Mouse (Mus musculus) myocyte (in vitro differentiated cells): ENCODE results near the gene Gfra1. TPM values are rescaled to one million over a fixed set of nuclear protein-coding genes. Genes with fewer than 3 reads are reported as not detected.

ENCODE experiments used
- H3K27me3 ChIP-seq: one replicate; pipeline ENCODE4 v1.6.1; 2011; ENCODE audit not compliant: control insufficient read depth, insufficient read depth, insufficient read length
- H3K36me3 ChIP-seq: one replicate; pipeline ENCODE4 v1.6.1; 2011; ENCODE audit not compliant: control insufficient read depth, insufficient read depth
- H3K4me2 ChIP-seq: one replicate; pipeline ENCODE4 v1.6.1; 2011; ENCODE audit warnings: low read depth, control low read depth
- H3K4me3 ChIP-seq: one replicate; pipeline ENCODE4 v1.5.1; 2011; ENCODE audit warnings: mild to moderate bottlenecking, control low read depth, moderate library complexity
- H3K79me2 ChIP-seq: one replicate; pipeline ENCODE4 v1.6.1; 2011; ENCODE audit not compliant: control insufficient read depth, insufficient read depth
- H3ac ChIP-seq: one replicate; pipeline ENCODE4 v1.6.1; 2011; ENCODE audit not compliant: control insufficient read depth, insufficient read length
- CEBPB ChIP-seq: IDR thresholded peaks from 2 replicates; pipeline ENCODE4 v1.6.1; 2011; ENCODE audit warnings: mild to moderate bottlenecking, moderate library complexity; ENCODE audit not compliant: poor library complexity, insufficient read depth, severe bottlenecking
- E2F4 ChIP-seq: IDR thresholded peaks from one replicate; pipeline ENCODE4 v1.6.1; 2011; ENCODE audit warnings: mild to moderate bottlenecking, control low read depth, moderate library complexity; ENCODE audit not compliant: insufficient read depth
- MAX ChIP-seq: IDR thresholded peaks from one replicate; pipeline ENCODE4 v1.6.1; 2011; ENCODE audit warnings: low read depth, mild to moderate bottlenecking, control low read depth
- MYOD1 ChIP-seq, 3 experiments: IDR thresholded peaks; one replicate each; pipeline ENCODE4 v1.6.1; 2011; ENCODE audit warnings: control low read depth in 2 of 3, low read depth in 2 of 3, mild to moderate bottlenecking in 2 of 3, moderate library complexity in 1 of 3; ENCODE audit not compliant: insufficient read length in 2 of 3, control insufficient read depth in 1 of 3
- MYOG ChIP-seq, 3 experiments: IDR thresholded peaks; one replicate each; pipeline ENCODE4 v1.6.1; 2011; ENCODE audit warnings: control low read depth in 2 of 3, low read depth in 2 of 3, mild to moderate bottlenecking in 2 of 3; ENCODE audit not compliant: insufficient read length in 2 of 3, control insufficient read depth in 1 of 3, insufficient read depth in 1 of 3
- POLR2A ChIP-seq: IDR thresholded peaks from one replicate; pipeline ENCODE4 v1.6.1; 2011; ENCODE audit warnings: low read depth, mild to moderate bottlenecking, control low read depth, moderate library complexity; ENCODE audit not compliant: insufficient read length
- POLR2AphosphoS2 ChIP-seq: IDR thresholded peaks from one replicate; pipeline ENCODE4 v1.6.1; 2011; ENCODE audit warnings: low read depth, control low read depth; ENCODE audit not compliant: insufficient read length
- REST ChIP-seq: IDR thresholded peaks from one replicate; pipeline ENCODE4 v1.6.1; 2011; ENCODE audit warnings: mild to moderate bottlenecking, control low read depth, moderate library complexity; ENCODE audit not compliant: insufficient read depth, insufficient read length
- SRF ChIP-seq: IDR thresholded peaks from one replicate; pipeline ENCODE4 v1.6.1; 2011; ENCODE audit warnings: low read depth; ENCODE audit not compliant: control insufficient read depth, insufficient read length
- TCF12 ChIP-seq: IDR thresholded peaks from one replicate; pipeline ENCODE4 v1.6.1; 2011; ENCODE audit warnings: mild to moderate bottlenecking, control low read depth; ENCODE audit not compliant: poor library complexity, insufficient read depth, severe bottlenecking
- TCF3 ChIP-seq: IDR thresholded peaks from one replicate; pipeline ENCODE4 v1.6.1; 2011; ENCODE audit warnings: low read depth, control low read depth; ENCODE audit not compliant: insufficient read length
- USF1 ChIP-seq: IDR thresholded peaks from one replicate; pipeline ENCODE4 v1.6.1; 2011; ENCODE audit warnings: low read depth, mild to moderate bottlenecking, control low read depth, moderate library complexity
- polyA plus RNA-seq: library from polyadenylated mRNA; unstranded; fragments of >200 nt; fragmentation: generic; extraction: Trizol; gene quantifications from one replicate; pipeline ENCODE4 v1.2.1, GENCODE M21; 2012; ENCODE audit warnings: missing spikeins

The Gfra1 gene
- polyA plus RNA-seq, 1 experiment: 4.6 TPM

DNA sequence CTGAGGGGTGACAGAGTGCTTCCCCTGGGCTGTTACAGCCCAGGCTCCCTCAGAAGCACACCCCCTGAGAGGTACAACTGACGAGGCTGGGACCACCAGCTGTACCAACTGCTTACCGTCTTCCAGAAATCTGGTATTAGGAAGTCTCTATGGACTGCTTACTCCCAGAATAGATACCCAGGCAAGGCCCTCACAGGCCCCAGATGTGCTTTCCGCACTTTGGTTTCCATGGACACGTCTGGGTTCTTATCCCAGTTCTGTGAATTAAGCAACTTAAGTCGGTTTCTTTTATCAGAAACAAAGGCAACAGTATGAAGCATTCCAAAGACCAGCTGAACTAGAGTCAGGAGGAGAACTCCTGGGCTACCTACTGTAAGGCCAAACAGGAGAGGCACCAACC, 126.4 kb downstream of the Gfra1 start:
- Histone ChIP-seq H3K36me3 (no peaks in the 10 kb centered on the region), H3K4me3 (no peak overlapping the region), H3ac (no peak overlapping the region), H3K27me3 (no peaks in the 10 kb centered on the region), H3K79me2 (no peaks in the 10 kb centered on the region), H3K4me2 (no peak overlapping the region)
- TF ChIP-seq TCF3 (no peak), POLR2A (no peak), E2F4 (no peak), TCF12 (no peak), SRF (no peak), MAX (no peak), MYOG (IDR thresholded peaks at IDR 0.05; ENCODE audit: control insufficient read depth in 1 of 3, insufficient read depth in 1 of 3, insufficient read length in 2 of 3, low read depth in 2 of 3) (no peak), USF1 (no peak), POLR2AphosphoS2 (no peak), CEBPB (no peak), MYOD1 (IDR thresholded peaks at IDR 0.05; ENCODE audit: control insufficient read depth in 1 of 3, insufficient read length in 2 of 3, low read depth in 2 of 3) (no peak), REST (no peak)

DNA sequence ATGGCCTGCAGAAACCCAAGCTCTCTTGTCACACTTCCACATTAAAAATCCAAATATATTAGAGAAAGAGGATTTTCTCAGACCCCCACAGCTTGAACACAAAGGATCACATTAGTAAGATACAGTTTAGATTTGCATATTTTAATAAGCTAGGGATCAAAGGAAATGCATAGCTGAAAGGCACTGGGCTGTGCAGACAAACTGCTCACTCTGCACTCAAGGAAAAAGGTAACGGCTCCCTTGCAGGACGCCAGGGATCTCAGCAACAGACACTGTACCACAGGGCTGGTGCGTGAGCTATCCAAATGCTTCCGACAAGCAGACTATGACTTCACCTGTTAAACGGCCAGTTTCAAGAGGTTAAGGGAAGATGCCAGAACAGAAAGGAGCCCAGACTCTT, 127.7 kb downstream of the Gfra1 start:
- Histone ChIP-seq H3K36me3 (no peaks in the 10 kb centered on the region), H3K27me3 (no peaks in the 10 kb centered on the region), H3K4me2 (no peak overlapping the region), H3K4me3 (no peak overlapping the region), H3K79me2 (no peaks in the 10 kb centered on the region), H3ac (no peak overlapping the region)
- TF ChIP-seq TCF12 (no peak), CEBPB (no peak), USF1 (no peak), REST (no peak), MYOG (IDR thresholded peaks at IDR 0.05; ENCODE audit: control insufficient read depth in 1 of 3, insufficient read depth in 1 of 3, insufficient read length in 2 of 3, low read depth in 2 of 3) (no peak), MAX (no peak), TCF3 (no peak), POLR2AphosphoS2 (no peak), POLR2A (no peak)

GRCm38 (mm10) chr19:58316474-58316873, 139.2 kb downstream of the Gfra1 start:
- Histone ChIP-seq H3K27me3 (no peaks in the 10 kb centered on the region), H3K36me3 (no peaks in the 10 kb centered on the region), H3K4me3 (no peak overlapping the region), H3K79me2 (no peaks in the 10 kb centered on the region), H3ac (no peak overlapping the region), H3K4me2 (no peak overlapping the region)
- TF ChIP-seq POLR2AphosphoS2 (no peak), USF1 (no peak), MAX (no peak), POLR2A (no peak), CEBPB (no peak), MYOG (IDR thresholded peaks at IDR 0.05; ENCODE audit: control insufficient read depth in 1 of 3, insufficient read depth in 1 of 3, insufficient read length in 2 of 3, low read depth in 2 of 3) (no peak), MYOD1 (IDR thresholded peaks at IDR 0.05; ENCODE audit: control insufficient read depth in 1 of 3, insufficient read length in 2 of 3, low read depth in 2 of 3) (no peak)

GRCm38 (mm10) chr19:58315681-58316080, 140.0 kb downstream of the Gfra1 start:
- H3K27me3 ChIP-seq: no peaks in the 10 kb centered on the region
- no peak for TF ChIP-seq POLR2AphosphoS2
- TF ChIP-seq CEBPB: no peak
- no peak for TF ChIP-seq MAX
- TF ChIP-seq TCF12: no peak
- no peak for TF ChIP-seq E2F4
- TF ChIP-seq MYOD1 (IDR thresholded peaks at IDR 0.05; ENCODE audit: control insufficient read depth in 1 of 3, insufficient read length in 2 of 3, low read depth in 2 of 3): no peak
- TF ChIP-seq REST: no peak
- no peak for TF ChIP-seq SRF
- TF ChIP-seq POLR2A: no peak
- no peak for TF ChIP-seq MYOG (IDR thresholded peaks at IDR 0.05; ENCODE audit: control insufficient read depth in 1 of 3, insufficient read depth in 1 of 3, insufficient read length in 2 of 3, low read depth in 2 of 3)
- TF ChIP-seq USF1: no peak
- TF ChIP-seq TCF3: no peak
- H3K36me3 ChIP-seq: no peaks in the 10 kb centered on the region
- no peak overlapping the region for H3K4me3 ChIP-seq
- H3ac ChIP-seq: no peak overlapping the region
- no peaks in the 10 kb centered on the region for H3K79me2 ChIP-seq
- H3K4me2 ChIP-seq: no peak overlapping the region

DNA sequence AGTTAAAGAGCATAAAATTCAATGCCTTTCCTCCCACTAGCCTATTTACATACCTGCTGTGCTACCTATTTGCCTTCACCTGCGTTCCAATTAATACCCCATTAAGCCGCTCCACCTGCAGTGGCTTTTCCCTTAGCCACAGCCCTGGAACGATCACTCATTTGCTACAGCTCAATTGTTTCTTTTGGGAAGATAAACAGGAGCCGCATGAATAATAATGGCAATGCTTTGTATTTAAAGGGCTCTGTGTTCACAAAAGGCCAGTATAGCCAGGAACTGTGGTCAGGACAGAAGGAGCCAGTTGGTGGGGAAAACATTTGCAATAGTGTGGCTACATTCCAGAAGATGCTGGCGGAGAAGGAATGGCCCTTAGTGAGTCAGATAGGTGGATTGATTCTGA, 141.1 kb downstream of the Gfra1 start:
- no peak overlapping the region for H3K4me2 ChIP-seq
- no peak overlapping the region for H3ac ChIP-seq
- H3K4me3 ChIP-seq: no peak overlapping the region
- TF ChIP-seq MAX (no peak), SRF (no peak), USF1 (no peak), E2F4 (no peak), MYOD1 (IDR thresholded peaks at IDR 0.05; ENCODE audit: control insufficient read depth in 1 of 3, insufficient read length in 2 of 3, low read depth in 2 of 3) (no peak), POLR2A (no peak)
- H3K79me2 ChIP-seq: no peaks in the 10 kb centered on the region
- H3K27me3 ChIP-seq: no peaks in the 10 kb centered on the region
- H3K36me3 ChIP-seq: no peaks in the 10 kb centered on the region
